Mouse (Mus musculus) C2C12 (cell line): Measurements from ENCODE around the gene Tmco4. TPM values are rescaled to one million over a fixed set of nuclear protein-coding genes. Genes with fewer than 3 reads are reported as not detected.

Experiments
- H3K27me3 ChIP-seq: one replicate; pipeline ENCODE4 v1.6.1; 2011; ENCODE audit not compliant: control insufficient read depth, insufficient read depth, insufficient read length
- H3K36me3 ChIP-seq: one replicate; pipeline ENCODE4 v1.6.1; 2011; ENCODE audit not compliant: control insufficient read depth, insufficient read depth
- H3K4me3 ChIP-seq: one replicate; pipeline ENCODE4 v1.5.1; 2011; ENCODE audit warnings: mild to moderate bottlenecking, control low read depth; ENCODE audit not compliant: poor library complexity, insufficient read depth, severe bottlenecking
- H3K79me2 ChIP-seq: one replicate; pipeline ENCODE4 v1.6.1; 2011; ENCODE audit not compliant: control insufficient read depth, insufficient read depth
- H3K79me3 ChIP-seq: one replicate; pipeline ENCODE4 v1.6.1; 2011; ENCODE audit warnings: low read depth, control low read depth
- H3ac ChIP-seq: one replicate; pipeline ENCODE3; 2011; ENCODE audit warnings: low read depth; ENCODE audit not compliant: control insufficient read depth, insufficient read length
- CEBPB ChIP-seq: IDR thresholded peaks from one replicate; pipeline ENCODE4 v1.6.1; 2011; ENCODE audit warnings: low read depth, mild to moderate bottlenecking, control low read depth, moderate library complexity
- CTCF ChIP-seq: IDR thresholded peaks from one replicate; pipeline ENCODE4 v1.5.1; 2011; ENCODE audit not compliant: control insufficient read depth, insufficient read depth, insufficient read length
- FOSL1 ChIP-seq: IDR thresholded peaks from one replicate; pipeline ENCODE4 v1.8.0; 2011; ENCODE audit warnings: mild to moderate bottlenecking, low read length; ENCODE audit not compliant: poor library complexity, insufficient read depth, severe bottlenecking
- MAX ChIP-seq: IDR thresholded peaks from one replicate; pipeline ENCODE4 v1.6.1; 2011; ENCODE audit warnings: mild to moderate bottlenecking, control low read depth
- MYOD1 ChIP-seq: IDR thresholded peaks from one replicate; pipeline ENCODE4 v1.6.1; 2011; ENCODE audit warnings: low read depth; ENCODE audit not compliant: control insufficient read depth, insufficient read length
- MYOG ChIP-seq: IDR thresholded peaks from one replicate; pipeline ENCODE4 v1.6.1; 2011; ENCODE audit not compliant: control insufficient read depth, insufficient read length; ENCODE audit errors: extremely low read depth
- USF1 ChIP-seq: IDR thresholded peaks from one replicate; pipeline ENCODE4 v1.6.1; 2011; ENCODE audit warnings: low read depth, mild to moderate bottlenecking, control low read depth, moderate library complexity
- polyA plus RNA-seq: library from polyadenylated mRNA; unstranded; fragments of >200 nt; fragmentation: generic; extraction: Trizol; gene quantifications from one replicate; pipeline ENCODE4 v1.2.1, GENCODE M21; 2012; ENCODE audit warnings: missing spikeins

The Tmco4 gene
- polyA plus RNA-seq, 1 experiment: 1.8 TPM

DNA sequence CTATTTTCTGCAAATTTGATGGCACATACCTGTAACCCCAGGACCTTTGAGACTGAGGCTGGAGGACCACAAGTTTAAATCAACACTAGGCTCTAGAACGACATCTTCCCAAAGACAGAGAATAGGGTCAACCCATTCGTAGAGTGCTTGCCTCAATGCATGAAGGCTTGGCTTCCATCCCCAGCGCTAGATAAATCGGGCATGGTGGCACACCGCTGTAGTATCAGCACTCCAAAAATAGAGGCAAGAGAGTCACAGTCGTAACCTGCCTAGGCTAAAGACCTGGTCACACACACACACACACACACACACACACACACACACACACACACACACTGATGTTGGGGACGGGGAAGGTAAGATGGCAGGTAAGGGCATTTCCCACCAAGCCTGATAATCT lies 107.6 kb downstream of the Tmco4 start:
- Histone ChIP-seq H3K4me3 (no peak overlapping the region), H3K27me3 (peaks cover 8% of the 10 kb centered on the region), H3K79me2 (no peaks in the 10 kb centered on the region), H3K79me3 (no peaks in the 10 kb centered on the region), H3ac (no peak overlapping the region), H3K36me3 (peaks cover 4% of the 10 kb centered on the region)
- no peak for TF ChIP-seq CEBPB
- TF ChIP-seq MYOD1: no peak
- no peak for TF ChIP-seq FOSL1
- TF ChIP-seq USF1: no peak
- TF ChIP-seq MAX: no peak
- no peak for TF ChIP-seq CTCF
- no peak for TF ChIP-seq MYOG

DNA sequence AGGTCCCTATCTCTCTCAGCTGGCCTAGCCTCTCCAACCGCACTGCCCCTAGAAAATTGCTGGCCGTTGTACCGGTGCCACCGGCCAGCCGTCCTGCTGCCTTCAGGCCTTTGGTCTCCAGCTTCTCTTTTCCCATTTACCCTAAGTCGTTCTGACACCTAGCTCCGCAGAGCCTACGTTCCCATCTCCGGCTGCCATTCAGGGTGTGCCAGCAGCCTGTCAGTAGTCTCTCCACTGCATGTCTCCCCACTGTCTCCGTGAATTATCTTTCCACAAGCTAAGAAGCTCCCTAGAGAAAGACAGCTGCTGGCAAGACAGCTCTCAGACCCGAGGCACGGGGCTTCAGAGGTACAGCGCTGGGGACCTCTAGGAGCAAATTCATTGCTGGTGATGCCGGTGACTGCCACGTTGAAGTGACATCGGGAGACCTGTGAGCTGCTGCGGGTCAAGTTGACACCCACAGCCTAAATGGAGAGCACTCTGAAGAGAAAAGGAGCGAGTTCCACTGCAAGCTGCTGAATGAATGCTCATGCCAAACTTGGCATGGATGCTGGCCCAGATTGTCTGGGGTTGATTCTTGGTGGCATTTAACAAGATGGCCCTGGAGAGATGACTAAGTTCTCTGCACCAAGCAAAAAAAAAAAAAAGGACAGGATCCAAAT lies 108.7 kb downstream of the Tmco4 start:
- TF ChIP-seq FOSL1 (no peak), MYOD1 (no peak), MYOG (no peak), USF1 (no peak), CTCF (no peak), MAX (no peak), CEBPB (no peak)
- H3K36me3 ChIP-seq: peaks cover 4% of the 10 kb centered on the region
- H3K27me3 ChIP-seq: peaks cover 3% of the 10 kb centered on the region
- H3ac ChIP-seq: no peak overlapping the region
- no peak overlapping the region for H3K4me3 ChIP-seq
- H3K79me2 ChIP-seq: no peaks in the 10 kb centered on the region
- no peaks in the 10 kb centered on the region for H3K79me3 ChIP-seq

DNA sequence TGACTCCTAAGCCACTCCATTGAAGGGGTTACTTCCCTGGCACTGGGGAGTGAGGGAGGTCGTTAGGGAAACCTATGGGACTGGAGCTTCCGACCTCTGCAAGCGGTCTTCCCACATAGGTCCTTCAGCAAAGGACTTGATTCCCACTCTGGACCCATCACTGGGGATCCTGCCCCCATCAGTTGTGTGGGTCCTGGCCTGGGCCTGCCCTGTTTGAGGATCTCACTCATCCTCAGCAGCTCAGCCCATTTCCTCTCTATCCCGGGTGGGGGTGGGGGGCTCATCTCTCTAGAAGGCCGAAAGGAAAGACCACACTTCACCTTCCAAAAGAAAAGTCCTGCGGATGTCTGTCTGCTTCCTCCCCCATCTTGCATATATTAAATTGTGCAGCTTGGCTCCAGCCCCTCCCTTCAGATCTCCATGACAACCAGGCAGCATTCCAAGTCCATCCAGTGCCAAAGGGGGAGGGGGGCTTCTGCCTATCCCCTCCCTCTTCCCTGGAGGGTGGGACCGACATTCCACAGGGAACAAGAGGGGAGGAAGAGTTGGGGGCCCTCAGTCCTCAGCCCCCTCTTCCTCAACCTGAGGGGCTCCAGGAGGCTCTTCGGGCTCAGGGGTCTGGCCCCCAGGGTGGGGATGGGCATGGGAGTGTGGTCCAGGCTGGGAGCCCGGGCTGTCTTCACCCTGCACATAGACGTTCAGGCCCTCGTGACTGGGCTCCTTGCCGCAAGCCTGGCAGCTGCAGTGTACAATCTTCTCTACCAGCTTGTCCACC lies 110.3 kb downstream of the Tmco4 start:
- H3K36me3 ChIP-seq: peaks cover 4% of the 10 kb centered on the region
- no peak overlapping the region for H3K4me3 ChIP-seq
- H3K79me3 ChIP-seq: no peaks in the 10 kb centered on the region
- H3K27me3 ChIP-seq: no peaks in the 10 kb centered on the region
- H3ac ChIP-seq: no peak overlapping the region
- TF ChIP-seq CTCF (no peak), MAX (no peak), CEBPB (no peak), MYOG (no peak)
- H3K79me2 ChIP-seq: no peaks in the 10 kb centered on the region

DNA sequence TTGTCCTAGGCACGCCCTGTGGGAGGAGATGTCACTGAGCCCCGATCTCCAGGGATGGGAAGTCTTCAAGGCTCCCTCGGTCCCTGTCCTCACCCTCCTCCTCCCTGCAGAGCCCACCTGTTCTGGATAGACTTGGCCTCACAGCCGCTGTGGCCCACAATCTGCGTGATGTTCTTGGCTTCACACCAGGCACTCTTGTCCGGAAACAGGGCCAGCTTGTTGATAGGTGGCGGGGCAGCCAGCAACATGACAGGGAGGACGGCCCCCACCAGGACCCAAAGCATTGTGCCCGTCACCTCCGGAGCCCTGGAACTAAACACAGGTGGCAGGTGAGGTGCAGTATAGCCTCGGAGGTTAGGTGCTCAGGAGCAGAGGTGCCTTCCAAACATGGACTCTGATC lies 112.6 kb downstream of the Tmco4 start:
- H3K36me3 ChIP-seq: peaks cover 4% of the 10 kb centered on the region
- no peaks in the 10 kb centered on the region for H3K79me2 ChIP-seq
- no peak overlapping the region for H3ac ChIP-seq
- TF ChIP-seq FOSL1 (no peak), CEBPB (no peak), MYOG (no peak), USF1 (no peak), MAX (no peak), MYOD1 (no peak), CTCF (no peak)
- H3K79me3 ChIP-seq: no peaks in the 10 kb centered on the region
- H3K4me3 ChIP-seq: no peak overlapping the region
- no peaks in the 10 kb centered on the region for H3K27me3 ChIP-seq

DNA sequence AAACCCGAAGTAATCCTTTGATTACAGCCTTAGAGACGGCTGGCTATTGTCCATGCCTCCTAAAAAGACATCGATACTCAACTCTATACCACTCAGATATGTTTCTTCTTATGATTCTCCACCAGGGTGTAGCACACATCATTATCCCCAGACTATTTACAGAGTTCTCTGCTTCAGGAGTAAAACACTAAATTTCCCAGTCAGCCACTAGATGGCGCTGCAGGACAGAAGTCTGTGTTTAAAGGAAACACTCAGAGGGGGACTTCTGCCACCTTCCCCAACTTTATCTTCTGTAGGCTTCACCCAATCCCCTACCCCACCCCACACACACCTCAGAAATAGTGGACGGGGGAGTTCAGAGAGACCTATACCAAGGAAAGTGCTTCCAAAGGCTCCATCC lies 113.3 kb downstream of the Tmco4 start:
- H3K27me3 ChIP-seq: no peaks in the 10 kb centered on the region

More for the DNA sequence above, 113.3 kb downstream of the Tmco4 start:
- H3K4me3 ChIP-seq: no peak overlapping the region
- TF ChIP-seq MAX (no peak), USF1 (no peak), CTCF (no peak), FOSL1 (no peak), MYOD1 (no peak), CEBPB (no peak), MYOG (no peak)
- no peaks in the 10 kb centered on the region for H3K79me2 ChIP-seq
- H3ac ChIP-seq: no peak overlapping the region
- H3K36me3 ChIP-seq: peaks cover 4% of the 10 kb centered on the region
- no peaks in the 10 kb centered on the region for H3K79me3 ChIP-seq
